Mouse (Mus musculus): ENCODE data around the gene Gm7324.
"Not testable (repeated sequence)": the region's sequence is repeated elsewhere in the genome, so short reads cannot be mapped to it uniquely, and the experiment has no call there.

Gm7324 gene

GRCm38 (mm10) chr14:43697621-43698020 is at the start of gene Gm7324:
TSS of gene Gm7324 (plus strand) at chr14:43697828.
- not testable (repeated sequence) for DNase-seq (ENCODE audit: low read depth in 2 of 2, low spot score in 2 of 2)

DNA sequence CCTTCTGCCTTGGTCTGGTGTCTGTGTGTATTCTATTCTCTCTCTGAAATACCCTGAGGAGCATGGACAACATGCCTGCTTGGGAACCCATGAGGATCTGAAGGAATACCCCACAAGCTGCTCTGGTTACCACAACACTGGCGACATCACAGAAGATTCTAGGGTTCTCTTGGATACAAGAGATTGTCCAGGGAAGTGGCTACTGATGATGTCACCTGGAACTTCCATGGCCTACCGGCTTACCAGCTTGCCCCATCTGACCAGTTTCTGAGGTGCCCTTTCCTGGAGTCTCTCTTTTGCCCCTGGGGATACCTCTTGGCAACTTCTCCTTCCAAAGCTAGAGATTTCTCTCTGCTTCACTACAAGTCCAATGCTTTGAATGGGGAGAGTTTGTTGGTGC is 20.5 kb upstream of the Gm7324 start, which contains the start of gene Gm8165:
Gene Gm8165, minus strand, starts transcription at position 101 of the 400 bp plus-strand sequence.
- not testable (repeated sequence) for DNase-seq (ENCODE audit: low read depth in 2 of 2, low spot score in 2 of 2)

GRCm38 (mm10) chr14:43727385-43727784 is 29.8 kb downstream of the Gm7324 start, which contains the start of gene Gm16506:
TSS of gene Gm16506 (minus strand) at chr14:43727485.
- not testable (repeated sequence) for DNase-seq (ENCODE audit: low read depth in 2 of 2, low spot score in 2 of 2)

DNA sequence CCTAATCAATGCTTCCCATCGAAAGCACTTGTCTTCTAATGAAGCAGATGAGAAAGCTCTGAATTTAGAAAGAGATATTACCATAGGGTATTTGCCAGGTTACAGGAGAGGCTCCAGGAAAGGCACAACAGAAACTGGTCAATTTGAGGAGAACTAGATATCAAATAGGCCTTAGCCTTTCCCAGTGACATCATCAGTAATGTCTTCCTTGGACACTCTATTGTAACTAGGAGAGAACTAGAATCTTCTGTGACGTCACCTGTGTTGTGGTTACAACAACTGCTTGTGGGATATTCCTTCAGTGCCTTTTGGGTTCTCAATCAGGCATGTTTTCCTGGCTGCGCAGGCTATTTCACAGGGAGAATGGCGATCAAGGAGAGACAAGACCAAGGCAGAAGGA is 49.9 kb downstream of the Gm7324 start, which contains the start of gene Gm6526:
Gene Gm6526, plus strand, starts transcription at position 301 of the 400 bp plus-strand sequence.
- DNase-seq (ENCODE audit: low read depth in 2 of 2, low spot score in 2 of 2): not testable (repeated sequence)

Data from CD8-positive naive resting alpha-beta T cell, adult 2 months (primary cell).